Mouse (Mus musculus) gastrocnemius, postnatal 36 days (tissue): ENCODE measurements around the gene Cd6. TPM values are rescaled to one million over a fixed set of nuclear protein-coding genes. Genes with fewer than 3 reads are reported as not detected.

Experiments
- DNase-seq, 2 experiments: peaks; one replicate each; pipeline ENCODE4 v3.0.0; 2022
- intact Hi-C: fragments of 180-260 bp; cut with DNase I; formaldehyde crosslinking; loops from one replicate; pipeline ENCODE4 v1.15.1; 2025
- total RNA-seq, 2 experiments: library from RNA; stranded (reverse); gene quantifications; 2 replicates each; pipeline ENCODE4 v1.2.3; 2021

The Cd6 gene
- total RNA-seq, 2 experiments from 2014 or later: 0.87 TPM; not detected in 1

- DNase-seq: no peak
- intact Hi-C loops: no loop called here
Measured at GRCm38 (mm10) chr19:10742565-10742964, 87.3 kb downstream of the Cd6 start.

DNA sequence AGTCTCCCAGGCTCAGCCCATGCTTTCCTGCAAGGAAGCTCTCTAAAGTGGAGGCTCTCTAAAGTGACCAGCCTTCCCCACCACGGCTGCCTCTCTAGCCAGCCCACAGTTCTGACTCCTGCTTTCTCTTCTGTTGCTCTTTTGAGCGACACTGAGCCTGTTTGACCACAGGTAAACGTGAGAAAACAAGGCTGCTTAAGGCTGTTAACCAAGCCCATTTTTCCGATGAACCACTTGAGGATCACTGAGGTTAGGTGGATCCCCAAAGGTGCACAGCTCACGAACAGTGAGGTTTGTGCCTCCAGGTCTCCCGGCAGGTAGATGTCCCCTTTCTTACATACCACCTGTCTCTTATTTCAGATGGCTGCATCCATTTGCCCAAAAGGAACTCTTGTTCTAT, 87.7 kb downstream of the Cd6 start:
- DNase-seq: no peak
- intact Hi-C loops: no loop called here

DNA sequence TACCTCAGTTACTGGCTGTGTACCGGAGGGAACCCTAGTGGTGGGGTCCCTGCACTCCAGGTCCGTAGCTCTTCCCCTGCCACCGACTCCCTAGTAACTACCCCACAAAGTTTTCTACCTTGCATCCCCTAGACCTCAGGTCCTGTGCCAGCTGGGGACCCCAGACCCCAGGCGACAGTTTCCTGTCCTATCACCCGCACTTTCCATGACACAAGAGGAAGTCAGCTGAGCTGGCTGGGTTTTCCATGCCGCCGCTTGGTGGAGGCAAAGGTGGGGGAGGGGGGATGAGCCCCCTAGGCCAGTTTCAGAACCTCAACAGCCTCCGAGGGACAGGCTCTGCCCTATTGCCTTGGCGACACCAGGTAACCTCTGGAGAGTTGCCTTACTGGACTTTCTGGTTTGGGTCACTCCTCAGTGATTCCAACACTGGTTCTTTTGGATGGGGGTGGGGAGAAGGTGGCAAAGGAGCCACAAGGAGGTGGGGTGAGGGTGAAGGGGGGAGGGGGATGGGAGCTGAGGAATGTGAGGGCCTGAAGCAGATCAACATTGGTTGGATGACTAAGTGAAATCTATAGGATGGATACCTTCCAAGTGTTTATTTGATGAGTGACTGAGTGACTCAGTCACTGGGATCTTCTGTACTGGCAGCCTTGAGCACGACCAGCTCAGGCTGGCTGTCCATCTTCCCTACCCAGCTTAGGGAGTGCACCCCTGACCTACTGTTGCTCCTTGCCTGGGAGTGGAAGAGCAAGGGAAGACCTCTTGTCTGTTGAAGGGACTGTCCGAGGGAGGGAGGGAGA, 89.0 kb downstream of the Cd6 start:
- no peak for DNase-seq
- intact Hi-C loops: no loop called here

DNA sequence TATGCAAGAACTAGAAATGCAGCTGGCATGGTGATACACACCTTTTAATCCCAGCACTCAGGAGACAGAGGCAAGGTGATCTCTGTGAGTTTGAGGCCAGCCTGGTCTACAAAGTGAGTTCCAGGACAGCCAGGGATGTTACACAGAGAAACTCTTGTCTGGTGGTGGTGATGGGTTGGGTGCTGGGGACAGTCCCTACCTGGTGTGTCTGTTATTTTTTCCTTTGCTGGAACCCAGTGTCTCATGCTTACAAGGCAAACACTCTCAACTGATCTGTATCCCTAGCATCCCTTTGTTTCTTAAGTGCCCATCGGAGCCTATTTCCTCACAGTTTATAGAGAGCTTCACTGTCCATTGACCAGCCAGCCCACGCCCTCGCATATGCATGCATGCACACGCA, 89.9 kb downstream of the Cd6 start:
- DNase-seq: no peak
- intact Hi-C loops: loop anchor here (2.0 kb wide), 1 partner anchor 13 kb away; no protein-coding TSS in a partner anchor

Other genes with a start within 250 kb of the Cd6 start
- 100 to 1,000 TPM; 111 to 120 TPM for gene Ddb1, start 224.7 kb downstream of the Cd6 start, total RNA-seq
- 1 to 10 TPM; 2.4 to 4.0 TPM for gene Tkfc, start 224.4 kb downstream of the Cd6 start, total RNA-seq
- gene Vwce, start 195.8 kb downstream of the Cd6 start, total RNA-seq: not detected
- not detected for gene Pga5, start 152.0 kb downstream of the Cd6 start, total RNA-seq
- 10 to 100 TPM; 16.1 to 21.6 TPM for gene Vps37c, start 141.3 kb downstream of the Cd6 start, total RNA-seq
- gene Cd5, start 91.1 kb downstream of the Cd6 start, total RNA-seq: under 1 TPM in 1 of 2 experiments, not detected in 1; 0.59 TPM
- gene Slc15a3, start 9.7 kb upstream of the Cd6 start, total RNA-seq: under 1 TPM; 0.42 to 0.43 TPM
- gene Tmem132a, start 39.9 kb upstream of the Cd6 start, total RNA-seq: 1 to 10 TPM; 5.3 to 6.0 TPM
- 100 to 1,000 TPM; 218 to 234 TPM for gene Tmem109, start 51.9 kb upstream of the Cd6 start, total RNA-seq
- gene Prpf19, start 65.2 kb upstream of the Cd6 start, total RNA-seq: 100 to 1,000 TPM; 140 to 166 TPM
- gene Zp1, start 90.6 kb upstream of the Cd6 start, total RNA-seq: not detected
- not detected for gene Ptgdr2, start 107.1 kb upstream of the Cd6 start, total RNA-seq
- gene Ccdc86, start 119.2 kb upstream of the Cd6 start, total RNA-seq: 10 to 100 TPM; 14.7 to 15.2 TPM
- gene Ms4a10, start 144.6 kb upstream of the Cd6 start, total RNA-seq: not detected
- not detected for gene Ms4a15, start 163.2 kb upstream of the Cd6 start, total RNA-seq
- gene Ms4a18, start 188.0 kb upstream of the Cd6 start, total RNA-seq: not detected